Mouse (Mus musculus) mature B cell (primary cell): Measurements from ENCODE around the gene Itga1.

Experiments
- in situ Hi-C: fragments of 300-500 bp; cut with MboI; formaldehyde crosslinking; loops from 2 replicates; pipeline ENCODE4 v1.14.3; 2019

Gene Itga1

DNA sequence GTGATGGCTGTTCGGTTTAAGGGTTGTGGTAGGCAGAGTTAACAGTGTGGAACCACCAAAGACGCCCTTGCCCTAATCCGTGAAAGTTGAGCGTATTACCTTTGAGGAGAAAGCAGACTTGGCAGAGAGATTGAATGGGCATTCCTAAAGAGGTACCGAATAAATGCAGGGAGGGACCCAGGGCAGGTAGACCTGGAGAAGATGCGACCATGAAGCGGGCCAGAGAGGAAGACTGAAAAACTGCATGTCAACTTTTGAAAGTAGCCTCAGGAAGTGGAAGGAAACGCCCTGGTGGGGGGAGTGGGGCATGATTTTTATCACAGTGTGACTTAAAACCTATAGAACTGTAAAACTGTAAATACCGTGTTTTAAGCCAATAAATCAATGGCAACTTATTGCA, 2.4 kb downstream of the Itga1 start:
- in situ Hi-C loops: loop anchor here (25.0 kb wide), 1 partner anchor 262 kb away; no protein-coding TSS in a partner anchor

DNA sequence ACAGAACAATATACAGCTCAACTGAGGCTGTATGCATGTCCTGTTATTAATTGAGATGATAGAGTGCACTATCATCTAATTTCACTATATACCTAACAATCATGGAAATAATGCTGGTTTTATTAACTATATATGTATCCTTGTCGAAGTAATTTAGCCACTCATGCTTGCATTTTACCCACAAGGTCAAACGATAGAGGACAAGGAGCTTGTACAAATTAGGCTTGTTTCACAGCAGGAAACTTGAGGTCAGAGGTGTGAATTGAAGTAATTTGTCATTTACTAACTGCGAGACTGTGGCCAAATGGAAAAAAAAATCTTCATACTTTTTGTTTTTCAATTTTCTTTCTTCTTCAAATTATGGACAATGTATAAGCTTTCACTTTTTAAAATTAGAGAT, 3.5 kb downstream of the Itga1 start:
- in situ Hi-C loops: loop anchor here (25.0 kb wide), 1 partner anchor 261 kb away; no protein-coding TSS in a partner anchor

DNA sequence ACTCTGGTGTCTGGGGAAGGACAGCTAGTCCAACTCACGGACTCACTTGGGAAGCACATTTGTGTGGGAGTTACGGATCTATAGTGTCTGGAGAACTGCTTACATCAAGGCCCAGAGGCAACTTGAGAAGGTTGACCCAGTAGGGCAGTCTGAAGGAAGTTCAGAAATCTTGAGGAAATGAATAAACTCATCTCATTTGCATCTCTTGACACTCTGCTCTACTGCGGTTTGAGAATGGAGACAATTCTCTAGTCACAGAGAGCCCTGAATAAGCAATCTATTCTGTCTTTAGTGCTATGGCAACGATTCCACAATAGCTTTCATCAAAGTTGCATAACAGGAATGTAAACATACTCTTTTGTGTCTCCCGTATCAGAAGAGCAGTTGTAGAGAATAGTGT, 4.8 kb downstream of the Itga1 start:
- in situ Hi-C loops: loop anchor here (25.0 kb wide), 1 partner anchor 260 kb away; no protein-coding TSS in a partner anchor

DNA sequence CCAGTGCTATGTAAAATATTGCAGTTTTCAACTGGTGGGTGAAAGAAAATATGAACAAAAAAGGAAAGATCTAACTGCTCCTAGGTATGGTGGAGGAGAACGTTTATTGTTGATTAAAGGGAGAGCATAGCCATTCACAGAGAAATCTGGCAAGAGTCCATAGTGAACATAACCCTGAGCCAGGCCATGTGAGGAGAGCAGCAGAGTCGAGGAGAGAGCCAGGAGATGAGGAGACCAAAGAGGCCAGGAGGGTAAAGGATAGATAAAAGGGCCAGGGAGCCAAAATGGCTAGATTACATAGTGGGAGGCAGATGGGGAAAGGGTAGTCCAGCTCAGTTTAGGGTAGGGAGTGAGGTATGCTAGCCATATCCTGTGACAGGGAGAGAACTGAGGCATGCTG, 5.5 kb downstream of the Itga1 start:
- in situ Hi-C loops: loop anchor here (25.0 kb wide), 1 partner anchor 259 kb away; no protein-coding TSS in a partner anchor

DNA sequence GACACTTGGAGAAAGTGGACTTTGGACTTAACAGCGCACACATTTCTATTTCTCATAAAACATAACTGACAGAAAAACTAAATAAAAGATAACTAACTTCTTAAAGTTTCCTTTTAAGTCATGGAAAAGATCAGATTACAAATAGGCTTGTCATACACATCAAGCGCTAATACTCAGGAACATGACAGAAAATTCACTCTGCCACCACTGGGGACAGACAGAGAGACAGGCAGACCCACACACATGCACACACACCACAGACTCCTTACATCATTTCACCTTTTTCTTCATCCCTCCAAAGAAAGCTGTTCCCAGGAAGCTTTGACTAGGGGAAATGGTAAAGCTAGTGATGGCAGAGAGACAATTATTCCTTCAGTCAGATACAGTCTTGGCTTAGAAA, 6.4 kb downstream of the Itga1 start:
- in situ Hi-C loops: loop anchor here (25.0 kb wide), 1 partner anchor 258 kb away; no protein-coding TSS in a partner anchor

DNA sequence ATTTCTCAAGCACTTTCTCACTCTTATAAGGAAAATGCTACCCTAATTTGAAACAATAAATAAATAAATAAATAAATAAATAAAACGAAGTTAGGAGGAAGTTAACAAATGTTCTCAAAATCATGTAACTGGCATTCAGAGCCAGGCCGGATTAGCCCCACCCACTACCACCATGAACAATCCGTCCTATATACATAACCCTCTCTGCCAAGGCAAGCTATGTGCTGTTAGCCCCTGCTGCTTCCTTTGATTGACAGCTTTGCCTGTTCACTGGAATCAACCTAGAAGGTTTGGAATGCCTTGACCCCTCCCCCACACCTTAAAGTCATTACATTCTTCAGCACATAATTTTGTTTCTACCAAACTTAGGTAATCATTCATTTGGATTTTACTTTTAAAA, 10.3 kb downstream of the Itga1 start:
- in situ Hi-C loops: loop anchor here (25.0 kb wide), 1 partner anchor 254 kb away; no protein-coding TSS in a partner anchor

DNA sequence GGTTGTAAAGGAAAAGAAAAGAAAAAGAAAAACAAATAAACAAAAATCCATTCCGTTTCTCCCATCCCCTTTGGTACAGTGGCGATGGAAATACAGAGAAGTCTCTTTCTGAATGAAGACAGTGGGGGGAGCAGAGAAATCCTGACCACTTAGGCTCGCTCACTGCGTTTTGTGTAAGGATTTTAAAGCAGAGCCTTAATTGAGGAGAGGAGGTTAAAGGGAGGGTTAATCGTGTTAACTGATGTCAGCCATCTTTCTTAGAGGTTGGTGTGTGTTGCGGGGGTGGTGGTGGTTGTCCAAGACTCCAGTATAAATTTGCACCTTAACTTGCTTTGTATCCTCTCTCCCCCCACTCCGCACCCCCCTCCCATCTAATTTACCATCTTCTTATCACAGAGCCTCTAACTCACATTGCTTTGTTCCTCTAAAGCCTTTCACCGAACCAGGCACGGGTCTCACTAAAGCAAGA, 10.8 kb downstream of the Itga1 start:
- in situ Hi-C loops: loop anchor here (25.0 kb wide), 1 partner anchor 254 kb away; no protein-coding TSS in a partner anchor

DNA sequence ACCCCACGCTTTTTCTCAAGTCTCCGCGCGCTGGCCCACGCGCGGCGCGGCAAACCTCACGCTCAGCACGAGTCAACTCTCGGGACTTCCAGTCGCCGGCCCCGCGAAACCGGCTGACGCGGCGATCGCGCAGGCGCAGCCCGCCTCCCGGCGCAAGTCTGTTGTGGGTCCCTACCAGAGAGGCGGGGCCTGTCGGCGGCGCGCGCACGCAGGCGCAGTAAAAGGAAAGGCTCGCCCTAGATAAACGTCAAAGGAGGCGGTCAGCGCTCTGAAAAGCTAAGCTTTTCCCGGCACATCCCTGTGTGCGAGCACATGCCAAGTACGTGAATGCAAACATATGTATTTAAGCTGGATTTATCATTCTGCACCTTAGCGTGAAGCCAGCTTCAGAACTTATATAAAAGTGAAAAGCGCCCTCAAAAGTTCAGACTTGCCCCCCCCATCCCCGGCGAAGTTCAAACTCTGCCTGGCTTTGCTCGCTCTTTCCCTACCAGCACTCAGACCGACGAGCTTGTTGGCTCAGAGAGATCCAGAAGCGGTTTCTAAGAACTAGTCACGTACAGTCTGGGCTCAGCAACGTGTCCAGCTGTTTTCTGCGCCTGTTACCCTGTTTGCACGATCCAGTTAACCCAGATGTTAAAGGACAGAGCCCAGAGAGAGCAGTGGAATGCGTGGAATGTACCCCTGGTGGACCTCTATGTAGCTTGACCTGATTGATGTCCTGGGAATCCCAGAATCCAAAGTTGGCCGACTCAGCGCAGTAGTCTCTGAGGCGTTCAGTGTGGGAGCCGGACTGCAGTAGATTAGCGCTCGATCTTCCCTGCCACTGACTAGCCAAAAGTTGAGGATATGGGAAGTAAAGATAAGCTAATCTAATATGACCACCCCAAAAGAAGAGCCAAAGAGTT, 11.4 kb downstream of the Itga1 start, which contains the start of gene Pelo:
Gene Pelo (minus strand): TSS at position 118 of the 908 bp plus-strand sequence.
- in situ Hi-C loops: loop anchor here (25.0 kb wide), 1 partner anchor 253 kb away; no protein-coding TSS in a partner anchor

DNA sequence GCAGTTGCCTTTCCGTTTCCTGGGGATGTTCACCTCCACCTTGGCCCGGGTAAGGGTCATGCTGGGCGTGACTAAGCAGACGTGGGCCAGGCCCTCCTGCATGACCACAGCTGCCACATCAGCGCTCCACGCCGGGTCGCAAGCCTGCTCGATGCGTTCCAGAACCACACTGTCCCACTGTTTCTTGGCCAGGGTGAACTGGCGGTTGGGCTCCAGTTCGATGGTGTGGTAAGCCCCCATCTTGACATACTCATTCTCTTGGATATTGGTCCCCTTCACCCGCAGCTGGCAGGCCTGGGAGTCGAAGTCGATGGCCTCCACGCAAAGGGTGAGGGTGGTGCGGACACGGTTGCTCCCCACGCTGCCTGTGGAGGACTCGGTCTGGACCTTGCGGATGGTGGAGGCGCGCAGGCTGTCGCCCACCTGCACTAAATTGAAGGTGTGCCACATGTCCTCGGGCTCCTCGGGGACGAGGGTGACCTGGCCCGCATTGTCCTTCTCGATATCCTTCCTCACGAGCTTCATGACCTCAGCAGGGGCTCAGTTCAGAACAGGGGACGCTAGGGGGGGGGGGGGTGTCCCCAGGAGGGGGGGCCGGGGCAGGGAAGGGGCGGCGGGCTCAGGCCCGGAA, 12.3 kb downstream of the Itga1 start:
- in situ Hi-C loops: loop anchor here (25.0 kb wide), 1 partner anchor 252 kb away; no protein-coding TSS in a partner anchor

DNA sequence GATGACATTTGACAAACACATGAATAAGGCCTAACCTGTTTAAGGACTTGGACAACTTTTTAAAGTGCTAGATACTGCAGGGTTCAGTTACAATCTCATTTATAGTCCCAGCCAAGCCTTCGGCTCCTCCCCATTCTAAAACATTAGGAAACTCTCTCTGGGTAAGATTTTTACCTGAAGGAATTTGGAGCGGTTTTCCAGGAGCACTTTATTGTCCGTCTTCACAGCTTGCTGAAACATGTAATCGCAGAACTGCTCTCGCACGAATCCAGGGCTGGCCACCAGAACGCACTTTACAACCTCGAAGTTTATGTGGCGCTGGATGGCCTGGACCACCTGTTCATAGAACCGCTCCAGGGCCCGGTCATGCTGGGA, 12.8 kb downstream of the Itga1 start:
- in situ Hi-C loops: loop anchor here (25.0 kb wide), 1 partner anchor 252 kb away; no protein-coding TSS in a partner anchor

DNA sequence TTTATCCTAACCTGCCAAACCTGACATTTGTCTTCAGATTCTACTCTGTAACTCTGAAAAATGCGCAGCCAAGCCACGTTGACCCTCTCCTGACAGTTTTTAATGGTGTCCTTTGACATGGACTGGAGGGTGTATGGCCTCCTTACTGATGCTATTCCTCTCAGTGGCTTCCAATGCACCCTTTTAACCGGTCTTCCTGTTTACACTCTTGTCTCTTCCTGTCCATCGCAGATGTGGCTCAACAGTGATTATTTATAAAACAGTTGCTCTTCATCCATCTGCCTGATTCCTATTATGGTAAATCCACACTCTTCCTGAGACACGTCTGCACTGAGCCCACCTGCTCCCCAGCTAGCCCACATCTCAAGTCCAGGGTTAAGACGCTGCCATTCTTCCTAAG, 15.8 kb downstream of the Itga1 start:
- in situ Hi-C loops: loop anchor here (25.0 kb wide), 1 partner anchor 249 kb away; no protein-coding TSS in a partner anchor

DNA sequence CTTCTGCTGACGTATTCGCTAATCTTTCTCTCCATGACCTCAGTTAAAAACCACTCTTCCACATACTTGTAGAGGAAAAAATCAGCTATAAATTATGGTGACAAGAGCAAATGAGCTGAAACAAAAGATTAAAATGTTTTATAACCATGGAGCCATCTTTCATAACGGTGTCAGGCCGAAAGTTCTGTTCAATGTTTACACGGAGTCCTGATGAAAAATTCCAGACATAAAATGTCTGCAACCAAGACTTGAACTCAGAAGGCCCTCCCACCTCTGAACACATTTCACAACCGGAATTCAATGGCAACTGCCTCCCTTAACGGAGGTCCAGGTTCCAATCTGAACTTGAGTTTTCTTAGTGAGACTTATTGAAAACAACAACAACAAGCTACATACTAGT, 19.4 kb downstream of the Itga1 start:
- in situ Hi-C loops: loop anchor here (25.0 kb wide), 1 partner anchor 245 kb away; no protein-coding TSS in a partner anchor

DNA sequence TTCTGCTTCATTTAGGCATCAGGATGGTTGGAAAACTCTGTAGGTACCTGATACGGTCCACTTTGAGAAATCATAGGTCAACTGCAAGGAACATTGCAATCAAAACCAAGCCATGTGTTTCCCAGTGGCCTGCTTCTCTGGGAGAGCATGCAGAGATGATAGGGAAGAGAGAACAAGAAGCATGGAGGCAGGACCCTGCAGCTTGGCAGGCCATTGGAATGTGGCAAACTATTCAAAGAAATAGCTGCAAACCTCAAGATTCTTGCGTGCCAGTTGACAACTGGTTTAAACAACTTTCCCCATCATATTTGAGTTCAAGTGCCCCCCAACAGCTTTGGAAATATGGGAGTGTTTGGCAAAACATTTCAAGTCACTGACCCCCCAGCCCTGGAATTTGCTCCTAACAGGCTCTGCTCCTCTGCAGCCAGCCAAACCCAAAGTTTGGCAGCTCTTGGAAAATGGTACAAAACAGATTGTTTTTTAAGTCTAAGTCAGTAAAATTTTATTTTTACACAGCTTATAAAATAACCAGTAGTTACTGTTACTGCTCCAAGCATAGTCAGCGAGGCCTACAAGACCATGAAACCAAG, 21.7 kb downstream of the Itga1 start:
- in situ Hi-C loops: loop anchor here (25.0 kb wide), 1 partner anchor 243 kb away; no protein-coding TSS in a partner anchor

DNA sequence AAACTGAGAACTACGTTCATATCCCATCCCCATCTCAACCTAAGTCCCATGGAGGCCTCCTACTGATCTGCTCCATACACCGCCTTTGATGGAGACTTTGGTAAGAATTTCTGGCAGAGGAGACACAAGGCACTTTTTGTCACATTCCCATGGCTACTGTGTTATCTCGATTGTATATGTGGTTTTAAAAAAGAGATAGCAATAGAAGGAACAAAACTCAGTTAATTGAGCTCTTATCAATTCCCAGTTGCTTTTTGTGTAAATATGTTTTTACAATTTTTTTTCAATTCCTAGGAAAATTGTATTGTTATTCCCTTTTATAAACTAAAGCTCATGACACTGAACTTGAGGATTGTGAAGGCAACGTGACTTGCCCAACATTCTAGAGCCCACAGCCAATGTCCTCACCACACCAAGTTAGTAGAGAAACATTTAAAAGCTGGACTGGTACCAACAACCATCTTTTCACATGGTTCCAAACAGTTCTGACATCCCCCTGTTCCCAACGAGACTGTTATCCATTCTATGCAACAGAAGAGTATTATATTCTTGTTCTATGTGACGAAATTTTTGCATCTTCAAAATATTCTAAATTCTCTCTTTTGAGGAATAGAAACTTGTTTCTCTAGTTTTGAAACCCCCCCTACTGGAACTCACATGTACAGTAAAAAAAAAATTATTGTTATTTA, 22.6 kb downstream of the Itga1 start:
- in situ Hi-C loops: loop anchor here (25.0 kb wide), 1 partner anchor 242 kb away; no protein-coding TSS in a partner anchor

DNA sequence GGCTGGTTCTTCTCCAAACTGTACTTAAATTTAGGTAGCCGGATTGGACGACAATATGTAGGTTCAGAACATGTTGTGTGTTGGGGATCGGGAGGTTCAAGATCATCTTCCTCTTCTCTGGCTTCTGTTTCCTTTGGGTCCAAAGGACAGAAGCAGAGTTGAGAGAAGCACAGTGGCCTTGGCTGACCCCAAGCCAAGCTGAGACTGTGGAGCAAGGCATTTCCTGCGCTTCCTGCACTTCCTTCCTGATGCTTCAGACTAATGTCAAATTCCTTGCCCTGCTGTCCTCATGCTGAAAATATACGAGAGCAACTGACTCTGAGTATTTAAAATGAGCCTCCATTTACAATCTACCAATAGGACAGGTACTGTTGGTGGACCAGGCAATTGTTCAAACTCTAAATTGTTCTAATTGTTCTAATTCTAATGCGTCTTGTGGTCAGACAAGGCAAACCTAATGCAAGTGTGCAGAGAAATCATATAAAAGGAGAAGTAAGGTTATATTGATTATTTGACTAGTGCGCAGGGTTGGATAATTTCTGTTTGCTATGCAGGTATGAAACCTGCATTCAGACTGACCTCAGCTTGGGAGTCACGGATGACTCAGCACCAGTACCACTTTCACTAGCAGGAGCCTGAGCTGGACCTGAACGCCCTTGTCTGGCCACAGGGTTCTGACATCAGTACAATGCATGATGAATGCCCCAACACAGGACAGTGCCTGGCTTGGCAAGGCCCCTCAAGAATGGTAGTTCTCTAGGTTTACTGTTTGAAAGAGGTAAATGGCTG, 24.2 kb downstream of the Itga1 start:
- in situ Hi-C loops: loop anchor here (25.0 kb wide), 1 partner anchor 240 kb away; no protein-coding TSS in a partner anchor

DNA sequence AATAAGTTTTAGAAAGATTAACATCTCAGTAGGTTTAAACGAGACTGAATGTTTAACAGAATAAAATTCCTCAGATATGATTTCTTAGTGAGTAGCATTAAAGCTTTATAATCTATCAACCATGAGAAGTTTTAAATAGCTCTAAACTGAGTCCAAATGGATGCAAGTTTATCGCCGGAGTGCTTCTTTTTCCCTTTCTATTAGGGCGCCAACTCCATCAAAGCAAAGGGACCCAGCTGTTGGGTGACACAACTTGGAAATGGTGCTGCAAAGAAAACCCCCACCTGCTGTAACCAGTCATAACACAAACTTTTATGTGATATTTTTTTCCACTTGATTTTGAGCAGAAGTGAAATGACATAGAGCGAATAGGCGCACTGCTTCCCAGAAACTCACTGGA, 29.4 kb downstream of the Itga1 start:
- in situ Hi-C loops: no loop called here

DNA sequence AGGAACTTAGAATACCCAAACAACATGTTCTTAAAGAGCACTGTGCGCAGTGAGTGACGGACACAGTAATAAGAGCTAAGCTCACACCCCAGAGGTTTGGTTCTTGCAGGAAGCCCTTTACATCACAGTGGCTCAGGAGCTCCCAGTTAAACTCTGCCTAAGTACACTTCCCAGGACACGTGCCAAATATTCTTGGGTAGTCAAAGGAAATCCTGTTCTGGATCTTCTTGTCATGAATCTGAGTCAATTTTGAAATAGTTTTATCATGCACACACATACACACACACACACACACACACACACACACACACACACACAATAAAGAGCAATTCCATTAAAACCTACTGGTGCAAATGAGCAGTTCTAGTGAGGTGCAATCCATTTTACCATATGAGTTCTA, 30.3 kb downstream of the Itga1 start:
- in situ Hi-C loops: no loop called here

DNA sequence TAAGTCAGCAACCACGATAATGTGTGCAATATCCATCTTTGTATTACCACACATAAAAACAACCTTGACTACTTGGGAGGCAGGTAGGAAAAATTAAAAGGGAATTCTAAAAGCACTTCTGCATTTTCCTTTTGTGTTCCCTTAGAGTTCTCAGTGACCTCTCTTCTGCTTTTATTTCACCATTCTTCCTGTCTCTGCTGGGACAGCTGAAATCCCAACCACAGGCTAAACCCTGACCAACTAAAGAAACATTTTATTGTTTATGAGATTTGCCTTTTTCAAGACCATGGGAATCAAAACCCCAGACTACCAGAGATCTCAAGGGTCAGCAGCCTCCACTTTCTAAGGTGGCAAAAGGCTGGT, 33.8 kb downstream of the Itga1 start:
- in situ Hi-C loops: no loop called here

DNA sequence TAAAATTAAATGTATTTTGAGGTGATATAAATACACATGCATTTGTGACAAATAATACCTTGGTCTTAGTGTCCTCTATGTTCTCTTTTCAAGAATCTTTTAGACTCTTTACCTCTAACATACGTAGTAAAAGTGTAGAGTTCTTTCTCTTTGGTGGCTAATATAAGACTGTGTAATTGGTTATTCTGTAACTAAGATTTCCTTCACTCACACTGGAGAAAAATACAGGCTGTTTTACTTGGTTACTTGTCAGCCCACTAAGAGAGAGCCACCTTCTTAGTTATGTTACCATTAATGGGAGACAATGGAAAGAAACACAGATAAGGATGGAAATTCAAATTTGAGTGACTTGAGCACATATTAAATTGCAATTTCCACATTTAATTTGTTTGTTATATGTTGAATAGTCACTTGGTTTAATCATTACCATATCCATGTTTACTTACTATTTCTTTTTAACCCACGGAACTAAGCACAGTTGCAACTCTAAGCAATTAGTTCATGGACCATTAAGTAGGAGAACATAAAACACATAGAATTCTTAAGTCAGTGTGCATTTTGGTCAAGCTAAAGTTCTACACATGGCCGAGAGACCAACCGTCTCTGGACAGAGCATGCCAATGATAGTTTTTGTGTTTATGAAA, 34.3 kb downstream of the Itga1 start:
- in situ Hi-C loops: no loop called here

DNA sequence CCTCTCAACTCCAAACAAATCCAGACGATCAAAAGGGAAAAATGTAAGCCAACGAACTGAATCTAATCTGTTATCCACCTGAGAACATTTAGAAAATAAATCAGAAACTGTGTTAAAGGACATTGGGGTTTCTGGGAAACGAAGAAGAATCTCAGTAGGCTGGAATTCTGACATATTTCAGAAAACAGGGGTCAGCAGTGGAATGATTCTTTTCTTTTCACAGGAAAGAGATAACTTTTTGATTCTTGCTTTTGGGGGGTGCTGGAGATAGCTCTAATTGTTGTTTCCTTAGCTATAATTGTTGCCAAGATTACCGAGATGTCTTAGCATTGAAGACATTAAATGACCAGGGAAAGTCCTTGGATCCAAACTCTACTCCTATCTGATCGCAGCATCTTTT, 44.2 kb downstream of the Itga1 start:
- in situ Hi-C loops: no loop called here
